ENCODE assay signal across 11 mouse cellular contexts in genomic region chr11:67153123-67153522, GRCm38 (mm10). TPM values are rescaled to one million over a fixed set of nuclear protein-coding genes. Genes with fewer than 3 reads are reported as not detected.
DNase-seq lines count a peak whose midpoint lies in the region; ATAC-seq and TF ChIP-seq lines count a peak whose summit lies in the region.
"Had no signal": no experiment of that assay in that cellular context is flagged by ENCODE, and none has a peak within 500 bp of the region (broad histone marks: within the 10 kb centered on the region; RNA-seq: fewer than 3 reads in every experiment).

No protein-coding gene starts in this region.

- H3K4me1 ChIP-seq in hindbrain, postnatal 0 days (ENCODE audit: insufficient read depth, low read length), result 0 out of 2 replicates have a peak, but pooled peaks cover 4% of the 10 kb centered on the region
- peaks cover 4% of the 10 kb centered on the region; the same call in 1 of the 2 replicates for H3K4me1 ChIP-seq in hindbrain, embryonic 13.5 days (replicated peaks)
- H3K4me1 ChIP-seq in forebrain, embryonic 14.5 days (ENCODE audit: control insufficient read depth, insufficient read depth, low read length), result no peaks in the 10 kb centered on the region

- no peak overlapping the region for H3K4me3 ChIP-seq in hindbrain, postnatal 0 days (ENCODE audit: low read length)
- H3K4me3 ChIP-seq in hindbrain, embryonic 13.5 days, result no peak overlapping the region
- H3K4me3 ChIP-seq in forebrain, embryonic 14.5 days (ENCODE audit: low read depth, low read length), result no peak overlapping the region
- H3K4me3 ChIP-seq: erythroblast, embryonic 14.5 days had no signal

- no peak overlapping the region for H3K9ac ChIP-seq in hindbrain, postnatal 0 days (replicated peaks; ENCODE audit: low read length)
- no peak overlapping the region for H3K9ac ChIP-seq in hindbrain, embryonic 13.5 days
- H3K9ac ChIP-seq in forebrain, embryonic 14.5 days (ENCODE audit: low read length), result no peak overlapping the region

- 9% methylated on average over 1 of the region's 1 CpGs for WGBS in hindbrain, postnatal 0 days
- 16% methylated on average over 1 of the region's 1 CpGs for WGBS in hindbrain, embryonic 13.5 days
- WGBS in forebrain, embryonic 14.5 days, result 0% methylated on average over 1 of the region's 1 CpGs

- no peaks in the 10 kb centered on the region for H3K9me3 ChIP-seq in hindbrain, postnatal 0 days (ENCODE audit: low read length)
- H3K9me3 ChIP-seq in hindbrain, embryonic 13.5 days, result no peaks in the 10 kb centered on the region
- H3K9me3 ChIP-seq in forebrain, embryonic 14.5 days (replicated peaks; ENCODE audit: control insufficient read depth, low read length), result no peaks in the 10 kb centered on the region

- H3K4me2 ChIP-seq in hindbrain, postnatal 0 days (ENCODE audit: low read depth, low read length), result no peak overlapping the region
- no peak overlapping the region for H3K4me2 ChIP-seq in hindbrain, embryonic 13.5 days
- H3K4me2 ChIP-seq in forebrain, embryonic 14.5 days (ENCODE audit: low read length), result no peak overlapping the region

- TF ChIP-seq CTCF in hindbrain, postnatal 0 days (IDR thresholded peaks at IDR 0.05; ENCODE audit: low read depth), result no peak

- H3K36me3 ChIP-seq in hindbrain, postnatal 0 days (ENCODE audit: insufficient read depth, low read length), result no peaks in the 10 kb centered on the region
- no peaks in the 10 kb centered on the region for H3K36me3 ChIP-seq in hindbrain, embryonic 13.5 days
- no peaks in the 10 kb centered on the region for H3K36me3 ChIP-seq in forebrain, embryonic 14.5 days (ENCODE audit: control insufficient read depth, insufficient read depth, low read length)

- ATAC-seq in hindbrain, postnatal 0 days, result peak; percentile 74
- no peak for ATAC-seq in hindbrain, embryonic 13.5 days (ENCODE audit: low FRiP score)
- no peak for ATAC-seq in forebrain, embryonic 14.5 days
- no peak for ATAC-seq in activated CD4-positive, CD25-positive, alpha-beta regulatory T cell, adult 4 months
- ATAC-seq in inflammation-experienced regulatory T-cells, adult 6 months, result no peak

- no peak overlapping the region for H3K27ac ChIP-seq in hindbrain, postnatal 0 days
- H3K27ac ChIP-seq in hindbrain, embryonic 13.5 days, result no peak overlapping the region
- H3K27ac ChIP-seq in forebrain, embryonic 14.5 days (ENCODE audit: low read depth, low read length), result no peak overlapping the region

- H3K27me3 ChIP-seq in hindbrain, postnatal 0 days (ENCODE audit: insufficient read depth, low read length), result no peaks in the 10 kb centered on the region
- H3K27me3 ChIP-seq in hindbrain, embryonic 13.5 days, result no peaks in the 10 kb centered on the region
- no peaks in the 10 kb centered on the region for H3K27me3 ChIP-seq in forebrain, embryonic 14.5 days (replicated peaks; ENCODE audit: control insufficient read depth, insufficient read depth, low read length)

- DNase-seq in hindbrain, postnatal 0 days (ENCODE audit: low spot score), result peak; percentile 51
- DNase-seq in forebrain, embryonic 14.5 days (ENCODE audit: low spot score), result peak; percentile 54
- DNase-seq in gastrocnemius, adult 8-10 months (ENCODE audit: low spot score in 2 of 2), result peak; percentile 51 to 69
- peak; percentile 60 for DNase-seq in retina, embryonic 14.5 days (ENCODE audit: low spot score)
- no peak for DNase-seq in MN1 (ENCODE audit: low spot score)
- DNase-seq: thymus, postnatal 25 days had no signal

RNA-seq across cellular contexts. Expression of gene Myh2, which starts 17.7 kb away (rescaled TPM):
- 0.10 and 0.11 TPM in 2 replicates for total RNA-seq in hindbrain, postnatal 0 days (2014; rRNA removed)
- polyA plus RNA-seq in hindbrain, postnatal 0 days (2015; fragmentation: Nextera tagmentation; extraction: Ambion mirVana), result 0.16 and 0.24 TPM in 2 replicates
- 0.16 and 0.25 TPM in 2 replicates for polyA plus RNA-seq in hindbrain, embryonic 13.5 days (2015; fragmentation: Nextera tagmentation; extraction: Ambion mirVana)
- 0.06 TPM in 1 of 2 replicates, not detected in the other for polyA plus RNA-seq in forebrain, embryonic 14.5 days (2014; fragmentation: Nextera tagmentation; extraction: Ambion mirVana)
- 1,000 to 10,000 TPM; 1,182 to 1,409 (median 1,293) TPM for total RNA-seq in gastrocnemius, adult 8-10 months (2022)
- polyA plus RNA-seq in activated CD4-positive, CD25-positive, alpha-beta regulatory T cell, adult 4 months (2017; shearing (Covaris generic)), result not detected
- polyA plus RNA-seq in inflammation-experienced regulatory T-cells, adult 6 months (2017; shearing (Covaris generic)), result not detected
- polyA plus RNA-seq: erythroblast, embryonic 14.5 days; large intestine, adult 2 months had no signal

RNA-seq across cellular contexts. Expression of gene Myh1, which starts 46.7 kb away (rescaled TPM):
- 0.32 and 0.52 TPM in 2 replicates for total RNA-seq in hindbrain, postnatal 0 days (2014; rRNA removed)
- polyA plus RNA-seq in hindbrain, postnatal 0 days (2015; fragmentation: Nextera tagmentation; extraction: Ambion mirVana), result 0.16 and 0.23 TPM in 2 replicates
- 0.14 TPM in 1 of 2 replicates, not detected in the other for polyA plus RNA-seq in hindbrain, embryonic 13.5 days (2015; fragmentation: Nextera tagmentation; extraction: Ambion mirVana)
- polyA plus RNA-seq in forebrain, embryonic 14.5 days (2014; fragmentation: Nextera tagmentation; extraction: Ambion mirVana), result 0.10 TPM in 1 of 2 replicates, not detected in the other
- 1,000 to 10,000 TPM; 1,688 to 2,471 (median 2,214) TPM for total RNA-seq in gastrocnemius, adult 8-10 months (2022)
- not detected for polyA plus RNA-seq in activated CD4-positive, CD25-positive, alpha-beta regulatory T cell, adult 4 months (2017; shearing (Covaris generic))
- polyA plus RNA-seq in inflammation-experienced regulatory T-cells, adult 6 months (2017; shearing (Covaris generic)), result not detected
- polyA plus RNA-seq: erythroblast, embryonic 14.5 days had no signal
